Mouse (Mus musculus) ES-E14 (cell line): ENCODE data around the gene Eno2.

Experiments used
- CHD2 ChIP-seq: IDR thresholded peaks from 2 replicates; pipeline ENCODE4 v1.6.1; 2014; ENCODE audit warnings: mild to moderate bottlenecking, low read depth, low read length, inconsistent platforms
- HCFC1 ChIP-seq: IDR thresholded peaks from 2 replicates; pipeline ENCODE4 v1.6.1; 2012; ENCODE audit warnings: low read length, inconsistent platforms, borderline replicate concordance; ENCODE audit not compliant: insufficient read depth
- MAFK ChIP-seq: IDR thresholded peaks from 2 replicates; pipeline ENCODE4 v1.6.1; 2014; ENCODE audit warnings: mild to moderate bottlenecking, low read depth, low read length, inconsistent platforms; ENCODE audit not compliant: insufficient read depth
- ZC3H11A ChIP-seq: IDR thresholded peaks from 2 replicates; pipeline ENCODE4 v1.6.1; 2012; ENCODE audit warnings: low read depth, mild to moderate bottlenecking, inconsistent platforms, low read length, borderline replicate concordance

- TF ChIP-seq CHD2: no peak
- TF ChIP-seq HCFC1: no peak
- TF ChIP-seq ZC3H11A: no peak
- TF ChIP-seq MAFK: no peak
Measured at GRCm38 (mm10) chr6:124795781-124796180, 26.3 kb upstream of the Eno2 start.
